Mouse (Mus musculus): Measurements from ENCODE around the gene Acy3.
A peak's percentile ranks its signal among the peaks of the same experiment; 100 is the strongest.

The Acy3 gene

GRCm38 (mm10) chr19:4013066-4013465, 26.7 kb downstream of the Acy3 start:
- no peak for TF ChIP-seq GATA4 (IDR thresholded peaks at IDR 0.05; ENCODE audit: insufficient replicate concordance, low read length)

GRCm38 (mm10) chr19:4014802-4015201, 28.4 kb downstream of the Acy3 start:
- TF ChIP-seq GATA4 (IDR thresholded peaks at IDR 0.05; ENCODE audit: insufficient replicate concordance, low read length) = no peak

GRCm38 (mm10) chr19:4015635-4016034, 29.3 kb downstream of the Acy3 start:
- no peak for TF ChIP-seq GATA4 (IDR thresholded peaks at IDR 0.05; ENCODE audit: insufficient replicate concordance, low read length)

GRCm38 (mm10) chr19:4017921-4018587, 31.7 kb downstream of the Acy3 start:
- TF ChIP-seq GATA4 (IDR thresholded peaks at IDR 0.05; ENCODE audit: insufficient replicate concordance, low read length) = no peak

- TF ChIP-seq GATA4 (IDR thresholded peaks at IDR 0.05; ENCODE audit: insufficient replicate concordance, low read length) = no peak
These were observed 32.6 kb downstream of the Acy3 start for GRCm38 (mm10) chr19:4018743-4019583.

- TF ChIP-seq GATA4 (IDR thresholded peaks at IDR 0.05; ENCODE audit: insufficient replicate concordance, low read length) = no peak
These were observed 36.8 kb downstream of the Acy3 start for GRCm38 (mm10) chr19:4023185-4023584.

GRCm38 (mm10) chr19:4027576-4027975, 41.2 kb downstream of the Acy3 start:
- no peak for TF ChIP-seq GATA4 (IDR thresholded peaks at IDR 0.05; ENCODE audit: insufficient replicate concordance, low read length)

GRCm38 (mm10) chr19:4032668-4033067, 46.3 kb downstream of the Acy3 start:
- no peak for TF ChIP-seq GATA4 (IDR thresholded peaks at IDR 0.05; ENCODE audit: insufficient replicate concordance, low read length)

GRCm38 (mm10) chr19:4033298-4033697, 46.9 kb downstream of the Acy3 start:
- TF ChIP-seq GATA4 (IDR thresholded peaks at IDR 0.05; ENCODE audit: insufficient replicate concordance, low read length) = no peak

GRCm38 (mm10) chr19:4033742-4034141, 47.4 kb downstream of the Acy3 start:
- TF ChIP-seq GATA4 (IDR thresholded peaks at IDR 0.05; ENCODE audit: insufficient replicate concordance, low read length) = no peak

- TF ChIP-seq GATA4 (IDR thresholded peaks at IDR 0.05; ENCODE audit: insufficient replicate concordance, low read length) = no peak
These were observed 50.1 kb downstream of the Acy3 start for GRCm38 (mm10) chr19:4036327-4037045.

GRCm38 (mm10) chr19:4037788-4038232, 51.4 kb downstream of the Acy3 start, which contains the start of gene Gstp1:
TSS of gene Gstp1 (minus strand) at chr19:4037985.
- TF ChIP-seq GATA4 (IDR thresholded peaks at IDR 0.05; ENCODE audit: insufficient replicate concordance, low read length) = peak; percentile 7; the same call in 1 of the 2 replicates

Data from liver, adult (tissue).